Mouse (Mus musculus) midbrain, embryonic 16.5 days (tissue): ENCODE results near the gene Asb6. TPM values are rescaled to one million over a fixed set of nuclear protein-coding genes. Genes with fewer than 3 reads are reported as not detected.

Experiments
- ATAC-seq: fragments of 200-750 bp; cut with Nextera tagmentation; 2 replicates; pipeline ENCODE4 v1.8.0; 2017; ENCODE audit warnings: moderate TSS enrichment
- H3K27ac ChIP-seq: fragments of 300-500 bp; sonication (generic); 2 replicates; pipeline ENCODE4 v1.5.1; 2014; ENCODE audit warnings: mild to moderate bottlenecking, low read length, mixed read lengths
- H3K27me3 ChIP-seq: fragments of 300-500 bp; sonication (generic); 2 replicates; pipeline ENCODE4 v1.6.1; 2014; ENCODE audit warnings: low read depth, low read length, mixed read lengths; ENCODE audit not compliant: control insufficient read depth, insufficient read depth
- H3K36me3 ChIP-seq: fragments of 300-500 bp; sonication (generic); 2 replicates; pipeline ENCODE4 v1.6.1; 2014; ENCODE audit warnings: mild to moderate bottlenecking, low read length, moderate library complexity, mixed read lengths; ENCODE audit not compliant: control insufficient read depth, insufficient read depth
- H3K4me1 ChIP-seq: fragments of 300-500 bp; sonication (generic); 2 replicates; pipeline ENCODE4 v1.6.1; 2014; ENCODE audit warnings: mild to moderate bottlenecking, low read length, mixed read lengths; ENCODE audit not compliant: control insufficient read depth, insufficient read depth
- H3K4me2 ChIP-seq: fragments of 300-500 bp; sonication (generic); 2 replicates; pipeline ENCODE4 v1.6.1; 2014; ENCODE audit warnings: mild to moderate bottlenecking, low read length, mixed read lengths
- H3K4me3 ChIP-seq: fragments of 300-500 bp; sonication (generic); 2 replicates; pipeline ENCODE4 v1.5.1; 2014; ENCODE audit warnings: low read depth, mild to moderate bottlenecking, low read length, moderate library complexity, mixed read lengths
- H3K9ac ChIP-seq: fragments of 300-500 bp; sonication (generic); 2 replicates; pipeline ENCODE4 v1.6.1; 2014; ENCODE audit warnings: low read depth, low read length, mixed read lengths
- H3K9me3 ChIP-seq: fragments of 300-500 bp; sonication (generic); replicated peaks from 2 replicates; pipeline ENCODE4 v1.6.1; 2014; ENCODE audit warnings: mild to moderate bottlenecking, low read length, mixed read lengths; ENCODE audit not compliant: control insufficient read depth, poor library complexity, severe bottlenecking
- WGBS: fragments of 180-500 bp; shearing (Covaris S2); extraction: QIAGEN DNeasy Blood & Tissue Kit; methylation state at CpG from one replicate; pipeline ENCODE4 v1.1.7; 2014; 5-methylcytosine and 5-hydroxymethylcytosine counted together
- polyA plus RNA-seq: library from polyadenylated mRNA; unstranded; fragments of >200 nt; fragmentation: Nextera tagmentation; extraction: Ambion mirVana; gene quantifications from 2 replicates; pipeline ENCODE4 v1.2.1, GENCODE M21; 2015

Asb6 gene
- polyA plus RNA-seq, 1 experiment from 2014 or later = 41.7 TPM

- H3K4me1 ChIP-seq = peaks cover 6% of the 10 kb centered on the region; the same call in 1 of the 2 replicates
- no peak overlapping the region for H3K4me3 ChIP-seq
- no peaks in the 10 kb centered on the region for H3K9me3 ChIP-seq
- 96% methylated on average over 3 of the region's 3 CpGs for WGBS
- no peaks in the 10 kb centered on the region for H3K27me3 ChIP-seq
- H3K9ac ChIP-seq = no peak overlapping the region
- ATAC-seq = no peak
- no peak overlapping the region for H3K4me2 ChIP-seq
- no peak overlapping the region for H3K27ac ChIP-seq
- no peaks in the 10 kb centered on the region for H3K36me3 ChIP-seq
These were observed 52.9 kb downstream of the Asb6 start for GRCm38 (mm10) chr2:30777266-30777665.

GRCm38 (mm10) chr2:30775955-30776354, 54.2 kb downstream of the Asb6 start:
- no peak for ATAC-seq
- Histone ChIP-seq H3K9me3 (no peaks in the 10 kb centered on the region), H3K4me1 (peaks cover 18% of the 10 kb centered on the region), H3K27ac (no peak overlapping the region), H3K9ac (no peak overlapping the region), H3K27me3 (no peaks in the 10 kb centered on the region), H3K4me2 (no peak overlapping the region), H3K4me3 (no peak overlapping the region), H3K36me3 (no peaks in the 10 kb centered on the region)
- 56% methylated on average over 3 of the region's 3 CpGs for WGBS

GRCm38 (mm10) chr2:30773313-30774005, 56.7 kb downstream of the Asb6 start:
- ATAC-seq = no peak
- H3K9me3 ChIP-seq = no peaks in the 10 kb centered on the region
- H3K27ac ChIP-seq = no peak overlapping the region
- no peaks in the 10 kb centered on the region for H3K27me3 ChIP-seq
- WGBS = 75% methylated on average over 8 of the region's 8 CpGs
- no peaks in the 10 kb centered on the region for H3K36me3 ChIP-seq
- H3K4me3 ChIP-seq = no peak overlapping the region
- no peak overlapping the region for H3K9ac ChIP-seq
- H3K4me1 ChIP-seq = peaks cover 18% of the 10 kb centered on the region
- H3K4me2 ChIP-seq = no peak overlapping the region

Other genes with a start within 250 kb of the Asb6 start
- gene Cstad, start 235.3 kb downstream of the Asb6 start, polyA plus RNA-seq = 0.62 TPM in 2 replicates
- 0.99 and 2.1 TPM in 2 replicates for gene 1700001O22Rik, start 26.7 kb downstream of the Asb6 start, polyA plus RNA-seq
- gene Ntmt1, start 22.5 kb downstream of the Asb6 start, polyA plus RNA-seq = 105 and 109 TPM in 2 replicates
- gene Prrx2, start 4.6 kb upstream of the Asb6 start, polyA plus RNA-seq = 1.8 and 2.4 TPM in 2 replicates
- 5.1 and 5.2 TPM in 2 replicates for gene Ptges, start 99.5 kb upstream of the Asb6 start, polyA plus RNA-seq
- gene Tor1b, start 122.6 kb upstream of the Asb6 start, polyA plus RNA-seq = 18.2 and 18.3 TPM in 2 replicates
- 97.5 and 106 TPM in 2 replicates for gene Tor1a, start 137.6 kb upstream of the Asb6 start, polyA plus RNA-seq
- 93.8 and 95.3 TPM in 2 replicates for gene BC005624, start 151.9 kb upstream of the Asb6 start, polyA plus RNA-seq
- gene Usp20, start 151.9 kb upstream of the Asb6 start, polyA plus RNA-seq = 49.2 and 49.8 TPM in 2 replicates